Mouse (Mus musculus): ENCODE measurements around the gene Ywhag.

Gene Ywhag

DNA sequence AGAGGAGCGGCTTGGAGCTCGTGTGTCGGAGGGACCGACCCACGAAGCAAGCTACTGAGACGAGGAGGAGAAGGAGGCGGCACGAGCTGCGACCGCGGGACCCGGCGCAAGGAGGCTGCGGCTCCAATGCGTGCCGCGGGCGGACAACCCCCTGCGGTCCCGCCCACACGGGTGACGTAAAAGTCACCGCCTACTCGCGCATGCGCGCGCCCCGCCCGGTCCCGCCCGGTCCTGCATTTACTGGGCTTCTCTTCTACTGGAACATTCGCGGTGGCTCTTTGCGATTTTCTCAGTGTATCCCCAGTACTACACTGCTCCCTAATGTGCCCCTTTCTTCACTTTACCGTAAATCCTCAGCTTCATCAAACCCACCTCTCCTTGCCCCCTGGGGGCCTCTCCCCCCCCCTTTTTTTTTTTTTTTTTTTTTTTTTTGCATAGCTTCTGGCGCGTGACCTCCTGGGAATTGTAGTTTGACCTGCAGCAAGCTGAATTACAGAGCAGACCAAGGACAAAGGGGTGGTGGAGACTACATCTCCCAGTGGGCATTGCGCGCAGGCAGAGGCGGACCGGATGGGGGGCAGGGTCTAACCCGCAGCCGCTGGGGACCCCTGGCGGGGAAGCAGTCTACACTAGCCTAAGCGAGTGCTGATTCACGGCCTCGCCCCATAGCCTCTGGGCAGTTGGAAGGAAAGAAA, at the start of gene Ywhag:
Gene Ywhag, minus strand, starts transcription at position 136 of the 695 bp plus-strand sequence.
- peak; percentile 94 for ATAC-seq (ENCODE audit: insufficient number of reproducible peaks, low FRiP score, low TSS enrichment)

- peak; percentile 52; the same call in 1 of the 2 replicates for ATAC-seq (ENCODE audit: insufficient number of reproducible peaks, low FRiP score, low TSS enrichment)
Measured at GRCm38 (mm10) chr5:135982398-135982797, 48.0 kb upstream of the Ywhag start.

GRCm38 (mm10) chr5:135979904-135980303, 45.5 kb upstream of the Ywhag start, which contains the start of gene Zp3:
Gene Zp3, plus strand, starts transcription at chr5:135980099.
- no peak for ATAC-seq (ENCODE audit: insufficient number of reproducible peaks, low FRiP score, low TSS enrichment)

GRCm38 (mm10) chr5:135979381-135979780, 45.0 kb upstream of the Ywhag start:
- ATAC-seq (ENCODE audit: insufficient number of reproducible peaks, low FRiP score, low TSS enrichment): no peak

- ATAC-seq (ENCODE audit: insufficient number of reproducible peaks, low FRiP score, low TSS enrichment): no peak
Measured at GRCm38 (mm10) chr5:135975893-135976668, 41.7 kb upstream of the Ywhag start.

- ATAC-seq (ENCODE audit: insufficient number of reproducible peaks, low FRiP score, low TSS enrichment): no peak
Measured at GRCm38 (mm10) chr5:135974365-135974764, 39.9 kb upstream of the Ywhag start, which contains the start of gene Ssc4d. Gene Ssc4d, minus strand, starts transcription at chr5:135974531.

- ATAC-seq (ENCODE audit: insufficient number of reproducible peaks, low FRiP score, low TSS enrichment): no peak
Measured at GRCm38 (mm10) chr5:135971876-135972275, 37.5 kb upstream of the Ywhag start.

DNA sequence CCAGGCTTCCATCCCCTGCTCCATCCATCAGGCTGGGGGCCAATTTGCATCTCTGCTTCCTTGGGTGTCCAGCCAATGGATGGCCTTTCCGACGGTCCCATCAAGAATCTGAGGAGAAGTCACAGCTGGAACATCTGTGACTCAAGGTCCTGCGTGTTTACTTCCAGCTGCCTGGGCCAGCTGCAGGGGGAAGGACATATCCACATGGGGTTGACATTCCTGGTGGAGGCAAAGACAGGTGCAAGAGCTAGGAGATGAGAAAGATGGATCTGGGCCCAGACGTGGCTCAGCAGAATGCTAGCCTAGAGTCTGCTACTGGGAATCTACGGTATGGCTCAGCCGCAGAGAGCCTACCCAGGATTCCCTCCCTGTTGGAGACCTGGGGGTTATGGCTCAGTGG, 35.8 kb upstream of the Ywhag start:
- no peak for ATAC-seq (ENCODE audit: insufficient number of reproducible peaks, low FRiP score, low TSS enrichment)

DNA sequence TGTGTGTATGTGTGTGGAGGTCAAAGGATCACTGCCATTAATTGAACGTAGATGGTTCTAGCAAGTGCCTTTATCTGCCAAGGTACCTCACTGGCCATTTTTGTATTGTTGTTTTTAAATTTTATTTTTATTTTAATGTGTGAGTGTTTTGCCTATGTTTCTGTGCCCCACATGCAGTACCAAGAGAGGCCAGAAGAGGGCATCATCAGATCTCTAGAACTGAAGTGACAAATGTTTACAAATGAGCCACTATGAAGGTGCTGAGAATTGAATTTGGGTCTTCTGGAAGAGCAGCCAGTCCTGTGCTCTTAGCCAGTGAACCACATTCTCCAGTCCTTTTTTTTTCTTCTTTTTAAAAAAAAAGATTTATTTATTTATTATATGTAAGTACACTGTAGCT, 34.4 kb upstream of the Ywhag start:
- no peak for ATAC-seq (ENCODE audit: insufficient number of reproducible peaks, low FRiP score, low TSS enrichment)

- ATAC-seq (ENCODE audit: insufficient number of reproducible peaks, low FRiP score, low TSS enrichment): no peak
Measured at GRCm38 (mm10) chr5:135966866-135967265, 32.5 kb upstream of the Ywhag start.

GRCm38 (mm10) chr5:135965501-135965930, 31.1 kb upstream of the Ywhag start:
- ATAC-seq (ENCODE audit: insufficient number of reproducible peaks, low FRiP score, low TSS enrichment): no peak

DNA sequence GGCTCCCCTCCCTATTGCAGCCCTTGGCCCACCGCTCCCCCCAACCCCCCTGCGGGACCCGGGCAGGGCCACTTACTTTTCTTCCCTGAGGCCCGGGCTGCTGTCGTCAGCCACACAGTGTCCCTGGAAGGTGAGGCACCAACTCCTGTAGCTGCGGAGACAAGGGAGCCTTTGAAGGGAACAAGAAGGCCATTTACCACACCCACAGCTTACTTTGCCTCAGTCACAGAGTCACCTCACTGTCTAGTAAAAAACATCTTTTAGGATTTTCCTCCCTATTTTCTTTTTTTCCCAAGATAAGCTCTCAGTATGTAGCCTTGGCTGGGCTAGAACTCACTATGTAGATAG, 28.8 kb upstream of the Ywhag start:
- 0 out of 2 replicates have a peak, but pooled peaks have one; percentile 11 for ATAC-seq (ENCODE audit: insufficient number of reproducible peaks, low FRiP score, low TSS enrichment)

GRCm38 (mm10) chr5:135962492-135963279, 28.3 kb upstream of the Ywhag start:
- ATAC-seq (ENCODE audit: insufficient number of reproducible peaks, low FRiP score, low TSS enrichment): peak; percentile 91

DNA sequence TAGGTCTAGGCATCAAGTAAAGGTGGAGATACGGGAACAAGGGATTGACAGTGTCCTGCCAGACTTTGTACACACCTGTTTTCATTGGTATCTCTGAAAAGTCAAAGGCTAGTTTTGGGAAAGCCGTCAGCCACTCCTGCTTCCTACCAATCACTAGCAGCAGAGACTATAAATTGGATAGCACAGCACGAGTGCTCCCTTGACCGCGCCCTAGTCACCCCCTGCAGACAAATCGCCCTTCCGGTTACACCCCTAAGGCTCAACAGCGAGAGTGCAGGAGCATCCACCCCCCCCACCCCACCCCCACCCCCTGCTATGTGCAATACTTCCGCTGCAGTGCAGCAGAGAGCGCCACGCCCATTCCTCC, 27.7 kb upstream of the Ywhag start:
- no peak for ATAC-seq (ENCODE audit: insufficient number of reproducible peaks, low FRiP score, low TSS enrichment)

- no peak for ATAC-seq (ENCODE audit: insufficient number of reproducible peaks, low FRiP score, low TSS enrichment)
Measured at GRCm38 (mm10) chr5:135960909-135961635, 26.7 kb upstream of the Ywhag start.

DNA sequence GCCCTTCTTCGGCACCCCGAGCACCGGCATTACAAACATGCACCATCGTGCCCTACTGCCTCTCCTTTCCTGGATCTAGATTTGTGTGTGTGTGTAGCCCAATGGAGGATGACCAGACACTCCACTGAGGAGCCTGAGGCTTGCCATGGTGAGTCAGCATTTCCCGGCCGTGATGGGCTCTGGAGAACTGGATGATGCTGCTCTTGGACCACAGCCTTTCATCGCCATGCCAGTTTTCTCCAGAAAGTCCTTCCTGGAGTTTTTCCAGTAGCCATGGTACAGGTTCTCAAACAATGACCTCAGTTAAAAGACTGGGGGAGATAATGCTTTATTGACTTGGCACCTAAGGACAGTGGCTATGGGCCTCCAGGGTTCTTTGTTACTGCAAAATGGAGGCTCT, 25.5 kb upstream of the Ywhag start:
- no peak for ATAC-seq (ENCODE audit: insufficient number of reproducible peaks, low FRiP score, low TSS enrichment)

DNA sequence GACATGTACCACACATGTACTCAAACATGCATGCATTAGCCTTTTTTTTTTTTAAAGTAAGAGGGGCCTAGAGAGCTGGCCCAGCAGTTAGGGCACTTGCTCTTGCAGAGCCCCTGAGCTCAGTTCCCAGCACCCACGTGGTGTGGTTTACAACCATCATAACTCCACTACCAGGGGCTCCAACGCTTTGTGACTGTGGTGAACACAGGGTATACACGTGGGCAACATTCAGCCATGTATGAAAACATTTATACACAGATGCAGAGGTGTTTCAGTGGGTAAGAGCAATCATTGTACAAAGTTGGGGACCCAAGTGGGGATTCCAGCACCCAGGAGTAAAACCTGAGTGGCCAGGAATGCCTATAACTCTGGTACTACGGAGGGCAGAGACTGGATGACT, 24.0 kb upstream of the Ywhag start:
- ATAC-seq (ENCODE audit: insufficient number of reproducible peaks, low FRiP score, low TSS enrichment): no peak

DNA sequence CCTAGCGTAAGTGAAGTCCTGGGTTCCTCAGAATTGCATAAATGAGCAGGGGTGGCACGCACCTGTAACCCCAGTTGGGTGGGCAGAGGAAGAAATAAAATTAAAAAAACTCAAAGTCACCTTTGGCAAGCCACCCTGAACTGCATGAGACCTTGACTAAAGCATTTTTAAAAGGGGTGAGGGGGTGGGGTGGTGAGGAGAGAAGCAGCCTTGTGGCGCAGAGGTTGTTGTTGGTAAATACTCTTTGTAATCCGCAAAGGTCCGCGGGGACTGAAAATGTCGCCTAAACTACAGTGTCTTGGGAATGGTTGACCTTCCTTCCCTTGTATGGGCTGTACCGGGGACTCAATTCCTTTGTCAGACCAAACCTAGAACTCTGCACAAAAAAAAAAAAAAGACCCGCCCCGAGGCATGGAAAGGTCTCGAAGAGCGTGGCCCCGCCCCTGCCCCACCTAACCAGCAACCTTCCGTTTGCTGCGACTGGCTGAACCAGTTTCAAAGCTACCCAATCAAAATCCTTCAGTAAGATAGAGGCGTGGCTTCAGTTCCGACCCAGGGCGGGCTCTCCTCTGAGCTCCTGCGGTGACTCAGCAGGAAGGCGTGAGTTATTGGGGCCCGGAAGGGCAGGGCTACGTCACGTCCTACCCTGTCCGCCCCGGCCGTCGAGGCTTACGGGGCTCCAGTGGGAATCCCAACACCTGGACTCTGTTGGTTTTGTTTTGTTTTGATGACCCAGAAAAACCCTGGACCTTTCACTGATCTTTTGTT, 23.0 kb upstream of the Ywhag start:
- ATAC-seq (ENCODE audit: insufficient number of reproducible peaks, low FRiP score, low TSS enrichment): peak; percentile 80
